Mouse (Mus musculus): ENCODE data around the gene Arhgap25. TPM values are rescaled to one million over a fixed set of nuclear protein-coding genes. Genes with fewer than 3 reads are reported as not detected.
A peak's percentile ranks its signal among the peaks of the same experiment; 100 is the strongest.
"Not testable (repeated sequence)": the region's sequence is repeated elsewhere in the genome, so short reads cannot be mapped to it uniquely, and the experiment has no call there.

Gene Arhgap25
- polyA plus RNA-seq, 1 experiment from 2014 or later: 2.6 TPM

DNA sequence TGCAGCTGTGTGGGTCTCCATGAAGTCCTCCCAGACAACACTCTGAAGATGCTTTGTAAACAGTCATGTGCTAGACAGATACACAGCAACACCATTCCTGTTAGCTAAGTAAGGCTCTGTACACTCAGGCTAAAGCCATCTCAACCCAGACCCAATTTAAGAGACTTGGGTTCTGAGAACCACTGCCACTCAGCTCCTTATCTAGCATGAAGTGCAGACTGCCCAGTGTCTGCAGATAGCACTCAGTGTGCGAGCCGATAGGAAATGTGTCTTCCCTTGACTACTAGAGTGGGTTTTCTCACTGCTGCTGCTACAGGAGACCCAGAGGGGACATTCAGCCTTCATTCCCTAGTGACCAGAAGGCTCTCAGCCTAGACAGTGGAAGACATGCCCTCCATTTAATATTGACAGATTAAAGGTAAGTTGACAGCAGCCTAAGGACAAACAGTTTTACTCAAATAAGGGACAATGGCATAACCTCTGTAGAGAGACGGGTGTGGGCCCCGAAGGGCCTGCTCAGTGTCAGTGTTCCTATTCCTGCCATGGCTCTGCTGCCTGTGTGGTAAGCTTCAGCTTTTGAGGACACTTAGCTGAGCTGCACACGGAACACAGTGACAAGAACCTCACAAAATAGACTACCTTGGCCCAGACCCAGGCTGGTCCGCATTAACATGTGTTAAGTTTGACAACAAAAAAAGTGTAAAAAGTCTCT is 5.1 kb downstream of the Arhgap25 start:
- Histone ChIP-seq H3K27ac (replicated peaks; ENCODE audit: low read depth, low read length) (no peak overlapping the region), H3K4me2 (ENCODE audit: low read depth, severe bottlenecking) (no peak overlapping the region), H3K27me3 (ENCODE audit: control insufficient read depth, insufficient read depth, low read length) (no peaks in the 10 kb centered on the region), H3K4me3 (ENCODE audit: low read depth, low read length) (no peak overlapping the region), H3K4me1 (ENCODE audit: control insufficient read depth, insufficient read depth, low read length) (no peaks in the 10 kb centered on the region), H3K36me3 (ENCODE audit: control insufficient read depth, insufficient read depth, low read length) (no peaks in the 10 kb centered on the region), H3K9ac (ENCODE audit: low read length) (no peak overlapping the region; the same call in 1 of the 2 replicates), H3K9me3 (ENCODE audit: control insufficient read depth, low read length) (no peaks in the 10 kb centered on the region)
- no peak for DNase-seq (ENCODE audit: low spot score)
- no peak for ATAC-seq (ENCODE audit: insufficient number of reproducible peaks, low FRiP score, low TSS enrichment, low read depth)
- 86% methylated on average over 6 of the region's 6 CpGs for WGBS

DNA sequence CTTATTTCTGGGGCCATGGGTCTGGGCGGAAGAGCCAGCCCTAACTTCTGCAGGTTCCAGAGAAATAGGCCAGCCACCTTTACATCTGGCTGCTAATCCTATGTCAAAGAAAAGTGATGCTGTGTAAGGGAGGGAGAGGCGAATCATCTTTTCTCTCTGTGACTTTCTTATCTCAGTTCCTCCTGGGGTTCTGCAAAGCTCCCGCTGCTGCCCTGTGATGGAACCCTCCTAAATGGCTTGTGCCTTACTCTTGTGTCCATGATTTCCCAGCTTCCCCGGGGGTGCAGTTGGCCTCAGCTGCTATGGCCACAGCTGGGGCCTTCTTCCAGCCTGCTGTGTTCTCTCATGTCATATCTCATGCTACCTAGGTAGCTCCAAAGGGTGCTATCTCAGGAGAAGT is 5.7 kb downstream of the Arhgap25 start:
- Histone ChIP-seq H3K9me3 (ENCODE audit: control insufficient read depth, low read length) (no peaks in the 10 kb centered on the region), H3K9ac (ENCODE audit: low read length) (peak overlapping the region; percentile 22; the same call in 1 of the 2 replicates), H3K4me3 (ENCODE audit: low read depth, low read length) (no peak overlapping the region), H3K36me3 (ENCODE audit: control insufficient read depth, insufficient read depth, low read length) (no peaks in the 10 kb centered on the region), H3K4me1 (ENCODE audit: control insufficient read depth, insufficient read depth, low read length) (no peaks in the 10 kb centered on the region), H3K27ac (replicated peaks; ENCODE audit: low read depth, low read length) (no peak overlapping the region), H3K4me2 (ENCODE audit: low read depth, severe bottlenecking) (no peak overlapping the region), H3K27me3 (ENCODE audit: control insufficient read depth, insufficient read depth, low read length) (no peaks in the 10 kb centered on the region)
- ATAC-seq (ENCODE audit: insufficient number of reproducible peaks, low FRiP score, low TSS enrichment, low read depth) (no peak), DNase-seq (ENCODE audit: low spot score) (no peak)
- 86% methylated on average over 4 of the region's 4 CpGs for WGBS

DNA sequence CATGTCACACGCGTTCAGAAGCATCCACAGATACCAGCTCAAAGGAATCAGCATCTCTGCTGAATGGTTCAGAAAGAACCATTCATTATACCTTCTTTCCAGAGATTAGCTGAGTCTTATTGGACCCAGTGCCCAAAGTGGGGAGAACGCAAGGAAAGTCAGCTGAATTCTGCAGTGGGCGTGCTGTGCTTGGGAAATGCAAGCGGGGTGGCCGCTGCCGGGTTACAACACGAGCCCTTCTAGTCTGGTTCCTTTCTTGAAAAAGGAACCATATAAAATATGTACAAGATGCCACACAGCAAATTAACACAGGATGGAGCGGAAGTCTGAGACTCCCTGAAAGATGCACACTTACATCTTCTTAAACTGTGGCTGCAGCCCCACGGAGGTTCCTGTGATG is 7.9 kb downstream of the Arhgap25 start:
- Histone ChIP-seq H3K27ac (replicated peaks; ENCODE audit: low read depth, low read length) (no peak overlapping the region), H3K4me2 (ENCODE audit: low read depth, severe bottlenecking) (no peak overlapping the region), H3K4me3 (ENCODE audit: low read depth, low read length) (no peak overlapping the region), H3K9me3 (ENCODE audit: control insufficient read depth, low read length) (no peaks in the 10 kb centered on the region), H3K9ac (ENCODE audit: low read length) (no peak overlapping the region), H3K36me3 (ENCODE audit: control insufficient read depth, insufficient read depth, low read length) (no peaks in the 10 kb centered on the region), H3K4me1 (ENCODE audit: control insufficient read depth, insufficient read depth, low read length) (no peaks in the 10 kb centered on the region), H3K27me3 (ENCODE audit: control insufficient read depth, insufficient read depth, low read length) (no peaks in the 10 kb centered on the region)
- no peak for DNase-seq (ENCODE audit: low spot score)
- 89% methylated on average over 10 of the region's 10 CpGs for WGBS
- ATAC-seq (ENCODE audit: insufficient number of reproducible peaks, low FRiP score, low TSS enrichment, low read depth): no peak

DNA sequence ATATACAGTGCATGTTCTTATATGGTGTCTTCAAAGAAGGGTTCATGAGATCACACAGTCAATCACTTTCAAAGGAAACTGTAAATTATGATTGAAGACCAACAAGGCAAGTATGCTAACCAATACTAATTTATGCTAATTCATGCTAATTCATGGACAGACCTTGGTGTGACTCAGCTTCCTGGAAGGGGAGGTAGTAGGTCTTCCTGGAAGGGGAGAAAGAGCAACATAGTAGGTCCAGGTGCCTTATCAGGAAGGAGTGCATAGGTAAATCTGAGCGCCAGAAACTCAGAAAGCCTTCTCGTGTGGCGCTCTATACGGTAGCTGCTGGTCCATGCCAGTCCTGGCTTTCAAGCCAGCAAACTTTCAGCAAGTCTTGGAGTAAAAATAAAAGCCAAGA is 8.8 kb downstream of the Arhgap25 start:
- DNase-seq (ENCODE audit: low spot score): no peak
- no peak overlapping the region for H3K27ac ChIP-seq (replicated peaks; ENCODE audit: low read depth, low read length)
- H3K36me3 ChIP-seq (ENCODE audit: control insufficient read depth, insufficient read depth, low read length): no peaks in the 10 kb centered on the region
- 95% methylated on average over 4 of the region's 4 CpGs for WGBS
- H3K9me3 ChIP-seq (ENCODE audit: control insufficient read depth, low read length): no peaks in the 10 kb centered on the region
- H3K9ac ChIP-seq (ENCODE audit: low read length): no peak overlapping the region
- no peak for ATAC-seq (ENCODE audit: insufficient number of reproducible peaks, low FRiP score, low TSS enrichment, low read depth)
- H3K4me3 ChIP-seq (ENCODE audit: low read depth, low read length): no peak overlapping the region
- no peaks in the 10 kb centered on the region for H3K4me1 ChIP-seq (ENCODE audit: control insufficient read depth, insufficient read depth, low read length)
- no peak overlapping the region for H3K4me2 ChIP-seq (ENCODE audit: low read depth, severe bottlenecking)
- no peaks in the 10 kb centered on the region for H3K27me3 ChIP-seq (ENCODE audit: control insufficient read depth, insufficient read depth, low read length)

DNA sequence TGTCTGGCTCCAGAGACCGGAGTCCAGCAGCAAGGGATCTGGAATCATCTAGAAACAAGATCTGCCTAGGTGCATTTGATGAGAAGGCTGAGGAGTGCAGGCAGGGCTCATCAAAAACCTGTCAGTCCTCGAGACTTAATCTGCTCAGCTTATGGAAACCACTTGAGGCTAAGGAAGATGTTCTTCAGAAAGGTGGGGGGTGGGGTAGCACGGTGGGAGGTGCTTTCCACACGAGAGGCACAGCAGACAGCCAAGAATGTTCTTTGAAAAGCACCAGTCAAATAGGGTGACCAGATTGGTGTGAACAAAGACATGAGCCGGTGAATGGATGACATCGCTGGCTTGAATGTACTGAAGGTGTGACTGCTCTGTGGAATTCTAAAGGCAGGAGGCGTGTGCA is 9.3 kb downstream of the Arhgap25 start:
- H3K36me3 ChIP-seq (ENCODE audit: control insufficient read depth, insufficient read depth, low read length): no peaks in the 10 kb centered on the region
- H3K27me3 ChIP-seq (ENCODE audit: control insufficient read depth, insufficient read depth, low read length): no peaks in the 10 kb centered on the region
- 78% methylated on average over 7 of the region's 7 CpGs for WGBS
- no peak overlapping the region for H3K9ac ChIP-seq (ENCODE audit: low read length)
- H3K27ac ChIP-seq (replicated peaks; ENCODE audit: low read depth, low read length): no peak overlapping the region
- DNase-seq (ENCODE audit: low spot score) (no peak), ATAC-seq (ENCODE audit: insufficient number of reproducible peaks, low FRiP score, low TSS enrichment, low read depth) (no peak)
- no peak overlapping the region for H3K4me3 ChIP-seq (ENCODE audit: low read depth, low read length)
- H3K9me3 ChIP-seq (ENCODE audit: control insufficient read depth, low read length): no peaks in the 10 kb centered on the region
- no peak overlapping the region for H3K4me2 ChIP-seq (ENCODE audit: low read depth, severe bottlenecking)
- no peaks in the 10 kb centered on the region for H3K4me1 ChIP-seq (ENCODE audit: control insufficient read depth, insufficient read depth, low read length)

DNA sequence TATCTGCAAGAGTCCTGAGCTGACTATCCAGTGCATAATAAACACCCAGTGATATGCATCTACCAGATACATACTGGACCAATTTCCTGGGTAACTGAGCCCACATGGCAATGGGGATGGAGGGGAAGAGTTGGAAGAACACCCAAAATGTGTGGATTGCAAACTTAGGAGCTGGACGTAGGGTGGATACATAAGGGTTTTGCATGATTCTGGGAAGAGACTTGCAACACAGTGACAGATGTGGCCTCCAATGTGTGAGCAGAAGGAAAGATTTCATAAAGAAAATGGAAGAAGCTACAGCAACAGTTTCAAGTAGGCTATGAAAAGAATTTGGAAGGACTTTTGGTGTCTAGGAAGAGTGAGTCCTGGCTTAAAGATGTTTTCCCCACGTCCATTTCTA is 10.0 kb downstream of the Arhgap25 start:
- ATAC-seq (ENCODE audit: insufficient number of reproducible peaks, low FRiP score, low TSS enrichment, low read depth): no peak
- H3K4me2 ChIP-seq (ENCODE audit: low read depth, severe bottlenecking): no peak overlapping the region
- DNase-seq (ENCODE audit: low spot score): no peak
- H3K27me3 ChIP-seq (ENCODE audit: control insufficient read depth, insufficient read depth, low read length): no peaks in the 10 kb centered on the region
- H3K9me3 ChIP-seq (ENCODE audit: control insufficient read depth, low read length): no peaks in the 10 kb centered on the region
- H3K9ac ChIP-seq (ENCODE audit: low read length): no peak overlapping the region
- 89% methylated on average over 2 of the region's 2 CpGs for WGBS
- H3K4me3 ChIP-seq (ENCODE audit: low read depth, low read length): no peak overlapping the region
- no peaks in the 10 kb centered on the region for H3K4me1 ChIP-seq (ENCODE audit: control insufficient read depth, insufficient read depth, low read length)
- no peaks in the 10 kb centered on the region for H3K36me3 ChIP-seq (ENCODE audit: control insufficient read depth, insufficient read depth, low read length)
- no peak overlapping the region for H3K27ac ChIP-seq (replicated peaks; ENCODE audit: low read depth, low read length)

DNA sequence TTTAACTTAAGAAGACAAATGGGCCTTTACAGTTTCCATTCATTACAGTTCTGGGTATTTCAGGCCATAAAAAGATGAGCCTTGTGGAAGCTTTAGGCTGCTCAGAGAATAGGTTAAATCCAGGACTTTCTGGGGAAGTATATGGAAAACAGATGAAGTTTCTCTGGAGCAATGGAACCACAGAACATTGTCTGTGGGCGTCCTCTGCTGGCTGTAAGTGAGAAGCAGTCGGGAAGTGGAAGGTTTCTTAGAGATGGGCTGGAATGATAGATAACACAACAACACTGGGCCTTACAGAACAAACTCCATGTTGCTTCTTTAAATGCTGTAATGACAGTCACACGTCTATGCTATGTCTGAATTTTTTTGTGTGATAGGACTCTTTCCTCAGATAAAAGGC is 10.8 kb downstream of the Arhgap25 start:
- Histone ChIP-seq H3K9ac (ENCODE audit: low read length) (no peak overlapping the region), H3K4me3 (ENCODE audit: low read depth, low read length) (no peak overlapping the region), H3K27me3 (ENCODE audit: control insufficient read depth, insufficient read depth, low read length) (no peaks in the 10 kb centered on the region), H3K4me2 (ENCODE audit: low read depth, severe bottlenecking) (no peak overlapping the region), H3K36me3 (ENCODE audit: control insufficient read depth, insufficient read depth, low read length) (no peaks in the 10 kb centered on the region), H3K9me3 (ENCODE audit: control insufficient read depth, low read length) (no peaks in the 10 kb centered on the region), H3K27ac (replicated peaks; ENCODE audit: low read depth, low read length) (no peak overlapping the region), H3K4me1 (ENCODE audit: control insufficient read depth, insufficient read depth, low read length) (no peaks in the 10 kb centered on the region)
- 23% methylated on average over 3 of the region's 3 CpGs for WGBS
- DNase-seq (ENCODE audit: low spot score) (peak; percentile 40), ATAC-seq (ENCODE audit: insufficient number of reproducible peaks, low FRiP score, low TSS enrichment, low read depth) (no peak)

DNA sequence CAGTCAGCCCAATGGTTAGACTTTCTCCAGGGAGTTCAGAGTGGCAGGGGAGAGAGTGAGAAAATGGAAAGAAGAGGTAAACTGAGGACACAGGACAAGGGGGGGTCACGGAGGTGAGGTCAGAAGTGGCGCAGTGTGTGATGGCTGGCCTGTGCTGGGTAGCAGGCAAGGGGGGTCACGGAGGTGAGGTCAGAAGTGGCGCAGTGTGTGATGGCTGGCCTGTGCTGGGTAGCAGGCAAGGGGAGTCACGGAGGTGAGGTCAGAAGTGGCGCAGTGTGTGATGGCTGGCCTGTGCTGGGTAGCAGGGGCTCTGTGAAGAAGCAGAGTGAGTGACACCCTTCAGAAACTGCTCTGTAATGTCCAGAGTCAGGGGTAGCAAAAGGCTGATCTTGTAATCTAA is 11.4 kb downstream of the Arhgap25 start:
- 85% methylated on average over 6 of the region's 6 CpGs for WGBS
- H3K27ac ChIP-seq (replicated peaks; ENCODE audit: low read depth, low read length); H3K36me3 ChIP-seq (ENCODE audit: control insufficient read depth, insufficient read depth, low read length); H3K4me1 ChIP-seq (ENCODE audit: control insufficient read depth, insufficient read depth, low read length); H3K9ac ChIP-seq (ENCODE audit: low read length); H3K4me3 ChIP-seq (ENCODE audit: low read depth, low read length); H3K4me2 ChIP-seq (ENCODE audit: low read depth, severe bottlenecking); ATAC-seq (ENCODE audit: insufficient number of reproducible peaks, low FRiP score, low TSS enrichment, low read depth); H3K9me3 ChIP-seq (ENCODE audit: control insufficient read depth, low read length); DNase-seq (ENCODE audit: low spot score); H3K27me3 ChIP-seq (ENCODE audit: control insufficient read depth, insufficient read depth, low read length): not testable (repeated sequence)

DNA sequence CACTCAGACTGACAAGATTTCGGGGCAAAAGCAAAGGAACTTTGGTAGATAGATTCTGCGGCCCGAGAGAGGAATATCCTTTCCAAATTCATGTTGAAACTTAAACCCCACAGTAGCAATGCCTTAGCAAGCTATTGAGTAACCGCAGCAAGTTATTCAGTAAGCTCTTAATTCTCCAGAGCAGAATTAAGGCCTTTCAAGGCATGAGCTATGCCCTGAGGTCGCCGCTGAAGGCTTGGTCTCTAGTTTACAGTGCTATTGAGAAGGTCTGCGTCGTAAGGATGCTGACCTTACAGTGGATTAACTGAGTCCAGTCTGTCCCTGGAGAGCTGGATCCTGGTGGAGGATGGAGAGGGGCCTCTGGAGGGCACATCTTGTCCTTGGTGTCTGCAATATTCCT is 12.5 kb downstream of the Arhgap25 start:
- WGBS: 87% methylated on average over 8 of the region's 8 CpGs
- Histone ChIP-seq H3K27me3 (ENCODE audit: control insufficient read depth, insufficient read depth, low read length) (no peaks in the 10 kb centered on the region), H3K9ac (ENCODE audit: low read length) (no peak overlapping the region), H3K4me2 (ENCODE audit: low read depth, severe bottlenecking) (no peak overlapping the region), H3K4me1 (ENCODE audit: control insufficient read depth, insufficient read depth, low read length) (no peaks in the 10 kb centered on the region), H3K9me3 (ENCODE audit: control insufficient read depth, low read length) (no peaks in the 10 kb centered on the region), H3K4me3 (ENCODE audit: low read depth, low read length) (no peak overlapping the region), H3K27ac (replicated peaks; ENCODE audit: low read depth, low read length) (no peak overlapping the region), H3K36me3 (ENCODE audit: control insufficient read depth, insufficient read depth, low read length) (no peaks in the 10 kb centered on the region)
- no peak for ATAC-seq (ENCODE audit: insufficient number of reproducible peaks, low FRiP score, low TSS enrichment, low read depth)
- DNase-seq (ENCODE audit: low spot score): no peak

Data from limb, embryonic 11.5 days (tissue).